Mouse (Mus musculus) neural tube, embryonic 15.5 days (tissue): ENCODE measurements around the gene Rab40b. TPM values are rescaled to one million over a fixed set of nuclear protein-coding genes. Genes with fewer than 3 reads are reported as not detected.

Experiments
- ATAC-seq: fragments of 200-750 bp; cut with Nextera tagmentation; 2 replicates; pipeline ENCODE4 v1.8.0; 2017; ENCODE audit warnings: mild to moderate bottlenecking, moderate TSS enrichment, moderate library complexity; ENCODE audit not compliant: low FRiP score
- H3K27ac ChIP-seq: fragments of 300-500 bp; sonication (generic); replicated peaks from 2 replicates; pipeline ENCODE4 v1.5.1; 2015; ENCODE audit warnings: mild to moderate bottlenecking, inconsistent platforms
- H3K27me3 ChIP-seq: fragments of 300-500 bp; sonication (generic); replicated peaks from 2 replicates; pipeline ENCODE4 v1.6.1; 2015; ENCODE audit warnings: inconsistent platforms
- H3K36me3 ChIP-seq: fragments of 300-500 bp; sonication (generic); 2 replicates; pipeline ENCODE4 v1.6.1; 2015; ENCODE audit warnings: inconsistent platforms
- H3K4me1 ChIP-seq: fragments of 300-500 bp; sonication (generic); 2 replicates; pipeline ENCODE4 v1.6.1; 2015; ENCODE audit warnings: inconsistent platforms
- H3K4me2 ChIP-seq: fragments of 300-500 bp; sonication (generic); 2 replicates; pipeline ENCODE4 v1.6.1; 2015; ENCODE audit warnings: inconsistent platforms, mild to moderate bottlenecking, moderate library complexity
- H3K4me3 ChIP-seq: fragments of 300-500 bp; sonication (generic); replicated peaks from 2 replicates; pipeline ENCODE4 v1.5.1; 2015; ENCODE audit warnings: mild to moderate bottlenecking, inconsistent platforms
- H3K9ac ChIP-seq: fragments of 300-500 bp; sonication (generic); replicated peaks from 2 replicates; pipeline ENCODE4 v1.6.1; 2015; ENCODE audit warnings: mild to moderate bottlenecking, inconsistent platforms
- H3K9me3 ChIP-seq: fragments of 300-500 bp; sonication (generic); replicated peaks from 2 replicates; pipeline ENCODE4 v1.6.1; 2016; ENCODE audit warnings: inconsistent platforms
- WGBS: fragments of 180-500 bp; shearing (Covaris S2); methylation state at CpG from one replicate; pipeline ENCODE4 v1.1.7; 2015; ENCODE audit warnings: mixed read lengths; 5-methylcytosine and 5-hydroxymethylcytosine counted together
- polyA plus RNA-seq: library from polyadenylated mRNA; unstranded; fragments of >200 nt; fragmentation: Nextera tagmentation; extraction: Ambion mirVana; gene quantifications from 2 replicates; pipeline ENCODE4 v1.2.1, GENCODE M21; 2015

The Rab40b gene
- polyA plus RNA-seq, 1 experiment from 2014 or later, result 18.4 TPM

- Histone ChIP-seq H3K36me3 (no peaks in the 10 kb centered on the region), H3K9me3 (no peaks in the 10 kb centered on the region), H3K4me2 (no peak overlapping the region), H3K9ac (no peak overlapping the region), H3K27me3 (no peaks in the 10 kb centered on the region), H3K4me3 (no peak overlapping the region), H3K27ac (no peak overlapping the region), H3K4me1 (no peaks in the 10 kb centered on the region)
- WGBS, result 94% methylated on average over 5 of the region's 5 CpGs
- ATAC-seq, result no peak
Observed at GRCm38 (mm10) chr11:121414762-121415161, 26.7 kb upstream of the Rab40b start.

DNA sequence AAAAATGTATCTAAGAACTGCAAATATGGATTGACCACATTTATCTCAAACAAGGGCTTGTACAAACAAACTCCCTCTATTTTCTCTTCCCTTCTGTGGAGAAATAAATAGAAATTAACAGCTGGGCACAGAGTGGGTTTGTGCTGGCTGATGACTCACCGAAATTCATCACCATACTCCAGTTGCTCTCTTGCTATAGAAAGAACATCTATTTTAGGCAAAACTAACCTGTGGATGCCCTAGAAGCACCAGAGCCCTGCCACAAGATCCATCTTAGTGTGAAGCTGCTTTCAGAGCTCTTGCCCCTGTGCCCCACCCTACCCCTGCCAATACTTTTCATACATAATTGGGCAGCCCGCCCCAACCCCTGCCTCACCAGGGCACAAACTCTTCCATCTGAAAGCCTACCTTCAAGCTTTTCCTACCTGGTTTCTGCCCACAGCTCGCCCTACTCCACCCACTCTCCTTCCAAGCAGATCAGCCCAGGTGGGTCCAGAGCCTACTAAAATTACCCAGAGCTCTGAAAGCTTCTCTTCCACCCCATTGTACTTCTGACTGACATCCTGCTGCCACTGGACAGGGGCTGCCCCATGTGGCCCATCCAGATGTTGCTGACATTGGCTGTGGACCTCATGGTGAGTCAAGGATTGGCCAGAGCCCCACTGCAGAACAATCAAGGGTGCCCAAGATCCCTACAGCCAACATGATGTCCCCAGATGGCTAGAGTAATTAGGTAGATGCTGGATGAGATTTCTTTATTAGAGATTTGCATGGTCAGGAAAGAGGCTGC lies 19.5 kb upstream of the Rab40b start:
- Histone ChIP-seq H3K27ac (no peak overlapping the region), H3K4me1 (no peaks in the 10 kb centered on the region), H3K9me3 (no peaks in the 10 kb centered on the region), H3K4me3 (no peak overlapping the region), H3K36me3 (no peaks in the 10 kb centered on the region), H3K9ac (no peak overlapping the region), H3K4me2 (no peak overlapping the region), H3K27me3 (no peaks in the 10 kb centered on the region)
- 77% methylated on average over 3 of the region's 3 CpGs for WGBS
- no peak for ATAC-seq

GRCm38 (mm10) chr11:121392405-121392804 lies 4.4 kb upstream of the Rab40b start:
- Histone ChIP-seq H3K9me3 (no peaks in the 10 kb centered on the region), H3K27me3 (no peaks in the 10 kb centered on the region; the same call in 1 of the 2 replicates), H3K9ac (no peak overlapping the region), H3K36me3 (no peaks in the 10 kb centered on the region), H3K27ac (no peak overlapping the region), H3K4me2 (no peak overlapping the region), H3K4me3 (no peak overlapping the region), H3K4me1 (peaks cover 8% of the 10 kb centered on the region)
- WGBS, result 92% methylated on average over 3 of the region's 3 CpGs
- no peak for ATAC-seq

- Histone ChIP-seq H3K27ac (no peak overlapping the region), H3K36me3 (no peaks in the 10 kb centered on the region), H3K4me2 (no peak overlapping the region), H3K9ac (no peak overlapping the region), H3K4me1 (peaks cover 18% of the 10 kb centered on the region), H3K27me3 (no peaks in the 10 kb centered on the region; the same call in 1 of the 2 replicates), H3K9me3 (no peaks in the 10 kb centered on the region), H3K4me3 (no peak overlapping the region)
- 66% methylated on average over 3 of the region's 3 CpGs for WGBS
- ATAC-seq, result no peak
Observed at GRCm38 (mm10) chr11:121390793-121391192, 2.7 kb upstream of the Rab40b start.

- H3K4me1 ChIP-seq, result peaks cover 18% of the 10 kb centered on the region
- no peaks in the 10 kb centered on the region; the same call in 1 of the 2 replicates for H3K27me3 ChIP-seq
- ATAC-seq, result no peak; the same call in 1 of the 2 replicates
- peak overlapping the region; percentile 83 for H3K4me2 ChIP-seq
- WGBS, result 9% methylated on average over 6 of the region's 6 CpGs
- H3K9me3 ChIP-seq, result no peaks in the 10 kb centered on the region
- H3K9ac ChIP-seq, result no peak overlapping the region
- no peaks in the 10 kb centered on the region for H3K36me3 ChIP-seq
- peak overlapping the region; percentile 77 for H3K4me3 ChIP-seq
- 0 out of 2 replicates have a peak overlapping the region, but pooled peaks have one; percentile 39 for H3K27ac ChIP-seq
Observed at GRCm38 (mm10) chr11:121388554-121388945, 499 bp upstream of the Rab40b start.

- H3K9ac ChIP-seq, result no peak overlapping the region
- no peak overlapping the region for H3K27ac ChIP-seq
- H3K27me3 ChIP-seq, result no peaks in the 10 kb centered on the region
- H3K4me2 ChIP-seq, result no peak overlapping the region
- no peak overlapping the region for H3K4me3 ChIP-seq
- no peaks in the 10 kb centered on the region for H3K9me3 ChIP-seq
- no peaks in the 10 kb centered on the region for H3K4me1 ChIP-seq
- ATAC-seq, result no peak
- WGBS, result 16% methylated on average over 6 of the region's 6 CpGs
- 0 out of 2 replicates have a peak, but pooled peaks cover 4% of the 10 kb centered on the region for H3K36me3 ChIP-seq
Observed at GRCm38 (mm10) chr11:121380294-121380693, 7.8 kb downstream of the Rab40b start.

DNA sequence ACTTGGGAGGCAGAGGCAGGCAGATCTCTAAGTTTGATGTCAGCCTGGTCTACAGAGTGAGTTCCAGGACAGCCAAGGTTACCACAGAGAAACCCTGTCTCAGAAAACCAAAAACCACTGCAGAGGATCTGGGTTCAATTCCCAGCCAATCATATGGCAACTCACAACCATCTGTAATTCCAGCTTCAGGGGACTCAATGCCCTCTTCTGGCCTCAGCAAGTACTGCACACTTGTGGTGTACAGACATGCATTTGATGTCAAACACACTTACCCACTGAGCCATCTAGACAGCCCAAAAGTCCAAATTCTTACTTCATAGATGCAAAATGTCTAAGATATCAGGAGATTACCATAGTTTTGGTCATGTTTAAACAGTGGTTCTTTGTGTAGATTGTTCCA lies 9.4 kb downstream of the Rab40b start:
- Histone ChIP-seq H3K9ac (no peak overlapping the region), H3K27ac (no peak overlapping the region), H3K4me2 (no peak overlapping the region), H3K4me3 (no peak overlapping the region), H3K36me3 (0 out of 2 replicates have a peak, but pooled peaks cover 4% of the 10 kb centered on the region), H3K9me3 (no peaks in the 10 kb centered on the region), H3K27me3 (no peaks in the 10 kb centered on the region), H3K4me1 (no peaks in the 10 kb centered on the region)
- no peak for ATAC-seq

- no peak overlapping the region for H3K9ac ChIP-seq
- 73% methylated on average over 6 of the region's 6 CpGs for WGBS
- no peak for ATAC-seq
Observed at GRCm38 (mm10) chr11:121373305-121373704, 14.7 kb downstream of the Rab40b start.

GRCm38 (mm10) chr11:121370337-121370994 lies 17.6 kb downstream of the Rab40b start:
- Histone ChIP-seq H3K27me3 (no peaks in the 10 kb centered on the region), H3K4me3 (no peak overlapping the region), H3K9ac (no peak overlapping the region), H3K27ac (no peak overlapping the region), H3K9me3 (no peaks in the 10 kb centered on the region), H3K36me3 (no peaks in the 10 kb centered on the region), H3K4me2 (no peak overlapping the region), H3K4me1 (no peaks in the 10 kb centered on the region)
- WGBS, result 85% methylated on average over 6 of the region's 6 CpGs
- ATAC-seq, result no peak

More at GRCm38 (mm10) chr11:121373305-121373704, 14.7 kb downstream of the Rab40b start:
- no peaks in the 10 kb centered on the region for H3K36me3 ChIP-seq
- no peak overlapping the region for H3K4me3 ChIP-seq
- no peaks in the 10 kb centered on the region for H3K9me3 ChIP-seq
- no peaks in the 10 kb centered on the region for H3K27me3 ChIP-seq
- H3K4me1 ChIP-seq, result no peaks in the 10 kb centered on the region
- no peak overlapping the region for H3K4me2 ChIP-seq
- H3K27ac ChIP-seq, result no peak overlapping the region

DNA sequence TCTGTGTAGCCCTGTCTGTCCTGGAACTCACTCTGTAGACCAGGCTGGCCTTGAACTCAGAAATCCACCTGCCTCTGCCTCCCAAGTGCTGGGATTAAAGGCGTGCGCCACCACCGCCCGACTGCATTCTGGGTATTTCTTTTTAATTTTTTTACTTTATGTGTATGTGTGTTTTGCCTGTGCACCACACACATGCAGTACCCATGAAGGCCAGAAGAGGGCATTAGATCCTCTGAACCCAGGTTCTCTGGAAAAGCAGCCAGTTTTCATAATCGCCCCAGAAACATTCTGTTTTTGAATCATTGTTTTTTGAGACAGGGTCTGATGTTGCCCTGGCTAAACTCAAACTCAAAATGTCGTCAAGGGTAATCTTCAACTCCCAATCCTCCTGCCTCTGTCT lies 18.4 kb downstream of the Rab40b start:
- no peak for ATAC-seq
- Histone ChIP-seq H3K4me3 (no peak overlapping the region), H3K9me3 (no peaks in the 10 kb centered on the region), H3K36me3 (no peaks in the 10 kb centered on the region), H3K27ac (no peak overlapping the region), H3K4me1 (no peaks in the 10 kb centered on the region), H3K27me3 (no peaks in the 10 kb centered on the region), H3K4me2 (no peak overlapping the region), H3K9ac (no peak overlapping the region)
- WGBS, result 71% methylated on average over 6 of the region's 6 CpGs

DNA sequence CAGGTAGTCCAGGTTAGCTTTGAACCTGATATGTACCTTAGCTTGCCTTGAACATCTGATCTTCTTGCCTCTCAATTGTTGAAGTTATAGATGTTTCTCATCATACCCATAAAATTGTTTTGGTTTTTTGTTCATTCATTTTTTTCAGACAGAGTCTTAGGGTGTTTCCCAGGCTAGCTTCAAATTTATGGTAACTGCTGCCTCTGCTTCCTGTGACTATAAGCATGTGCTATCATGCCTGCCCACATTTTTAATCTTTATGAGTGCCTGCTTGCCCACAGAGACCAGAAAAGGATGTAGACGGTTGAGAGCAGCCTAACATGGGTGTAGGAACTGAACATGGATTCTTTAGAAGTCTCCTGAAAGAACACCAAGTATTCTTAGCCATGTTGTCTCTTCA lies 19.3 kb downstream of the Rab40b start:
- H3K27me3 ChIP-seq, result no peaks in the 10 kb centered on the region
- WGBS, result 75% methylated on average over 1 of the region's 1 CpGs
- H3K9me3 ChIP-seq, result no peaks in the 10 kb centered on the region
- H3K4me3 ChIP-seq, result no peak overlapping the region
- H3K9ac ChIP-seq, result no peak overlapping the region
- H3K36me3 ChIP-seq, result no peaks in the 10 kb centered on the region
- H3K27ac ChIP-seq, result no peak overlapping the region
- no peak for ATAC-seq
- no peaks in the 10 kb centered on the region for H3K4me1 ChIP-seq
- H3K4me2 ChIP-seq, result no peak overlapping the region

DNA sequence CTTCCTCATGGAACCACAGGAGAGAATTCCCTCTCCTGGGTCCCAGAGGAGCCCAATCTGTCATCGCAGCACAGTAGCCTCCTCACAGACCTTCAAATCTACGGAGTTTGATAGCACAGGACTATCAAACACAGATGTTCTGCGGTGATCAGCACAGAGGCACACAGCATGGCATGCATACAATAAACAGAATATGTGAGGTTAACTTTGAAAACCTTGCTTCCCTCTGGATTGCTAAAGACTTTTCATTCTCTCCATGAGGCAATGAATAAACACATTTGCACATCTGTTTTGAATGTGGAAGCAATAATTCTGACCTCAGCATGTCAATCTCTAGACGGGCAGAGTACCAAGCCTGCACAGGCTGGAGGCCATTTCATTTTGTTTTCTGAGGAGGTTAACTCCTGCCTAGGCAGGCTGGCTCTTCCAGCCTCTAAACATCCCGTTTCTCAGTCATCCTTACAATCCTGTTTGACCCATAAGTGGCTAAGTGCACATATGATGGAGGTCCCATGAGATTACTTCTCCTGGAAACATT lies 20.8 kb downstream of the Rab40b start:
- WGBS, result 66% methylated on average over 5 of the region's 5 CpGs
- no peak overlapping the region for H3K4me2 ChIP-seq
- no peak for ATAC-seq

More for the DNA sequence above, 20.8 kb downstream of the Rab40b start:
- Histone ChIP-seq H3K4me3 (no peak overlapping the region), H3K9me3 (no peaks in the 10 kb centered on the region), H3K36me3 (no peaks in the 10 kb centered on the region), H3K27ac (no peak overlapping the region), H3K9ac (no peak overlapping the region), H3K27me3 (no peaks in the 10 kb centered on the region), H3K4me1 (no peaks in the 10 kb centered on the region)
